Mouse (Mus musculus) lung, postnatal 0 days (tissue): ENCODE measurements around the gene Gfpt2. TPM values are rescaled to one million over a fixed set of nuclear protein-coding genes. Genes with fewer than 3 reads are reported as not detected.

Source experiments
- ATAC-seq: fragments of 200-750 bp; cut with Nextera tagmentation; 2 replicates; pipeline ENCODE4 v1.8.0; 2017; ENCODE audit warnings: moderate library complexity
- DNase-seq: peaks from one replicate; pipeline ENCODE4 v3.0.0-alpha.2; 2016; ENCODE audit warnings: low spot score
- H3K27ac ChIP-seq: fragments of 300-500 bp; sonication (generic); 2 replicates; pipeline ENCODE4 v1.5.1; 2014; ENCODE audit warnings: antibody characterized with exemption, mild to moderate bottlenecking, low read length, mixed read lengths
- H3K27me3 ChIP-seq: fragments of 300-500 bp; sonication (generic); replicated peaks from 2 replicates; pipeline ENCODE4 v1.6.1; 2014; ENCODE audit warnings: low read length, mixed read lengths; ENCODE audit not compliant: insufficient read depth
- H3K36me3 ChIP-seq: fragments of 300-500 bp; sonication (generic); 2 replicates; pipeline ENCODE4 v1.6.1; 2014; ENCODE audit warnings: low read length, mixed read lengths; ENCODE audit not compliant: insufficient read depth
- H3K4me1 ChIP-seq: fragments of 300-500 bp; sonication (generic); 2 replicates; pipeline ENCODE4 v1.6.1; 2014; ENCODE audit warnings: antibody characterized with exemption, low read depth, low read length, mixed read lengths; ENCODE audit not compliant: insufficient read depth
- H3K4me2 ChIP-seq: fragments of 300-500 bp; sonication (generic); replicated peaks from 2 replicates; pipeline ENCODE4 v1.6.1; 2014; ENCODE audit warnings: low read depth, mild to moderate bottlenecking, low read length, moderate library complexity, mixed read lengths
- H3K4me3 ChIP-seq: fragments of 300-500 bp; sonication (generic); 2 replicates; pipeline ENCODE4 v1.5.1; 2014; ENCODE audit warnings: low read depth, low read length
- H3K9ac ChIP-seq: fragments of 300-500 bp; sonication (generic); replicated peaks from 2 replicates; pipeline ENCODE4 v1.6.1; 2014; ENCODE audit warnings: low read depth, mild to moderate bottlenecking
- H3K9me3 ChIP-seq: fragments of 300-500 bp; sonication (generic); 2 replicates; pipeline ENCODE4 v1.6.1; 2016; ENCODE audit warnings: low read length, mixed read lengths
- CTCF ChIP-seq: IDR thresholded peaks from 2 replicates; pipeline ENCODE4 v1.5.1; 2016; ENCODE audit warnings: antibody characterized with exemption, mild to moderate bottlenecking
- EP300 ChIP-seq: IDR thresholded peaks from 2 replicates; pipeline ENCODE4 v1.6.1; 2016; ENCODE audit warnings: antibody characterized with exemption, mild to moderate bottlenecking, control low read depth
- WGBS: fragments of 180-500 bp; shearing (Covaris S2); extraction: QIAGEN DNeasy Blood & Tissue Kit; methylation state at CpG from one replicate; pipeline ENCODE4 v1.1.7; 2014; 5-methylcytosine and 5-hydroxymethylcytosine counted together
- polyA plus RNA-seq: library from polyadenylated mRNA; unstranded; fragments of >200 nt; fragmentation: Nextera tagmentation; extraction: Ambion mirVana; gene quantifications from 2 replicates; pipeline ENCODE4 v1.2.1, GENCODE M21; 2015

The Gfpt2 gene
- polyA plus RNA-seq, 1 experiment from 2014 or later = 4.5 TPM

DNA sequence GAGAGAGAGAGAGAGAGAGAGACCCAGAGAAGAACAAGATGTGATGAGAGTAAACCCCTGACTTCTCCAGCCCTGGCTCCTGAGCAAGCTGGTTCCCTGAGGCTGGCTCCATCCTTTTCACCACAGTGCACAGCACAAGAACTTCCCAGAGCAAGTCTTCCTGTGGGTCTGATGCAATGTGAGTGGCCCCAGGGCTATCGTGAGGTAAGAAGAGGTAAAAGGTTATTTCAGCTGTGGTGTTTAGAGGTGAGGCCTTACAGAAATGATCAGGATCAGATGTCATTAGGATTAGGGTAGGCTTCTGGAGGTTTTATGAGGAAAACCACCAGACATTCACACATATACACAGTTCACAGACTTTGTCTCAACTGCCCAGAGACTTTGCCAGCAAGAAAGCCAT is 47.9 kb downstream of the Gfpt2 start:
- peaks cover 4% of the 10 kb centered on the region; the same call in 1 of the 2 replicates for H3K4me1 ChIP-seq
- no peak overlapping the region for H3K27ac ChIP-seq
- no peaks in the 10 kb centered on the region for H3K36me3 ChIP-seq
- TF ChIP-seq EP300 (no peak), CTCF (no peak)
- H3K27me3 ChIP-seq = no peaks in the 10 kb centered on the region
- H3K9me3 ChIP-seq = no peaks in the 10 kb centered on the region
- H3K4me3 ChIP-seq = no peak overlapping the region
- ATAC-seq (no peak), DNase-seq (no peak)
- H3K9ac ChIP-seq = no peak overlapping the region
- no peak overlapping the region for H3K4me2 ChIP-seq
- 76% methylated on average over 1 of the region's 1 CpGs for WGBS

DNA sequence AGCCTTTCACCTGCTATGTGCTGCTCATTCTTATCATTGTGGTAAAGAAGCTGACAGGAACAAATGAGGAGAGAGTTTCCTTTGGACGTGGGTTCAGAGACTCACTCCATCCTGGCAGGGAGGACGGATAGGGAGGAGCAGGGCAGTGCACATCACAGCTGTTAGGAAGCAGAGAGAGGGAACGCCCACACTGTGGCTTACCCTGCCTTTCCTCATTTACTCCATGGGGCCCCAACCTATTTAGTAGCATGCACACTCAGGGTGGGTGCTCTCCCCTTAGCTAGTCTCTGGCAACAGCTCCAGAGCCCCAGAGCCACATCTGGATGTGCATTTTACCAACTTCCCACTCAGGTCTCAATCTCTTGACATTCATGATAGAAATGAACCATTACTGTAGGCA is 48.7 kb downstream of the Gfpt2 start:
- Histone ChIP-seq H3K36me3 (no peaks in the 10 kb centered on the region), H3K9ac (no peak overlapping the region), H3K27me3 (no peaks in the 10 kb centered on the region), H3K27ac (no peak overlapping the region), H3K4me1 (peaks cover 10% of the 10 kb centered on the region; the same call in 1 of the 2 replicates), H3K9me3 (no peaks in the 10 kb centered on the region), H3K4me2 (no peak overlapping the region), H3K4me3 (no peak overlapping the region)
- TF ChIP-seq CTCF (no peak), EP300 (no peak)
- DNase-seq (no peak), ATAC-seq (no peak)
- 19% methylated on average over 3 of the region's 3 CpGs for WGBS

DNA sequence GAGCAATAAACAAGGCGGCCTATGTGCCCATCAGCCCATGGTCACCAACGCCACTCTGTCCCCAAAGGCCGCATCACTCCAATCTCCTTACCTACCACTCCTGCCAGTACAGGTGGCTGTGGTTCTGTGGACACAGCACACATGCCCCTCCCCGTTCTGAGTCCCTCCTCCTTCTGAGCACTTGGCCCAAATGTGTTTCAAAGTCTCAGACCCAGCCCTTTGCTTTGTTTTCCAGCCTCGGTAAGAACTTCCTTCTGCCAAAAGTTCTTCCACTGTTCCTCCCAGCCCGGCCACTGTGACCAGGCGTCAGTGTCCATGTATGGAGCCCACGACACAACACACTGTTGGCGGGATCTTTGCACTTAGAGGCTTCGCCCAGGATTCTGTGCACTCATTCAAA is 50.3 kb downstream of the Gfpt2 start:
- no peaks in the 10 kb centered on the region for H3K27me3 ChIP-seq
- H3K36me3 ChIP-seq = no peaks in the 10 kb centered on the region
- H3K9me3 ChIP-seq = no peaks in the 10 kb centered on the region
- H3K27ac ChIP-seq = no peak overlapping the region
- H3K4me1 ChIP-seq = peaks cover 12% of the 10 kb centered on the region; the same call in 1 of the 2 replicates
- DNase-seq (peak; percentile 28), ATAC-seq (no peak)
- TF ChIP-seq CTCF (no peak), EP300 (no peak)
- no peak overlapping the region for H3K9ac ChIP-seq
- WGBS = 80% methylated on average over 10 of the region's 10 CpGs
- no peak overlapping the region for H3K4me2 ChIP-seq
- H3K4me3 ChIP-seq = no peak overlapping the region

DNA sequence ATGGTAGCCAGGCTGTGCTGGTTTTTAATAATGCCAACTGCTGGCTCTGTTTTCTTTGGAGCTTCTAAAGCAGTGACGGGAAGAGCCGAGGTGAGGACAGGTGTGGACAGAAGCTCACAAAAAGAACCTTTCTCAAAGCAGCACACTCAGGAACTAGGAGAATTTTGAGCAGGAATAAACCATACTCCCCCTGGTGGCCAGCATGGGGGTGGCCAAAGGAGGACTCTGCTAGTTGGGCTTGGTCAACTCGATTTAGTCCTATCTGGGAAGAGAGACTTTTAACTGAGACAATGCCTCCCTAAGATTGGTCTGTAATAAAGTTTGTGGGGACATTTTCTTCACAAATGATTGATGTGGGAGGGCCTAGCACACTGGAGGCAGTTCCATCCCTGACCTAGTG is 51.0 kb downstream of the Gfpt2 start:
- no peak for ATAC-seq
- H3K36me3 ChIP-seq = no peaks in the 10 kb centered on the region
- no peaks in the 10 kb centered on the region for H3K9me3 ChIP-seq
- 38% methylated on average over 3 of the region's 3 CpGs for WGBS
- H3K4me2 ChIP-seq = no peak overlapping the region
- DNase-seq = peak; percentile 75
- H3K27me3 ChIP-seq = no peaks in the 10 kb centered on the region
- TF ChIP-seq CTCF (peak; percentile 78), EP300 (no peak)
- H3K4me1 ChIP-seq = peaks cover 12% of the 10 kb centered on the region; the same call in 1 of the 2 replicates
- no peak overlapping the region for H3K9ac ChIP-seq
- H3K4me3 ChIP-seq = no peak overlapping the region
- no peak overlapping the region for H3K27ac ChIP-seq

DNA sequence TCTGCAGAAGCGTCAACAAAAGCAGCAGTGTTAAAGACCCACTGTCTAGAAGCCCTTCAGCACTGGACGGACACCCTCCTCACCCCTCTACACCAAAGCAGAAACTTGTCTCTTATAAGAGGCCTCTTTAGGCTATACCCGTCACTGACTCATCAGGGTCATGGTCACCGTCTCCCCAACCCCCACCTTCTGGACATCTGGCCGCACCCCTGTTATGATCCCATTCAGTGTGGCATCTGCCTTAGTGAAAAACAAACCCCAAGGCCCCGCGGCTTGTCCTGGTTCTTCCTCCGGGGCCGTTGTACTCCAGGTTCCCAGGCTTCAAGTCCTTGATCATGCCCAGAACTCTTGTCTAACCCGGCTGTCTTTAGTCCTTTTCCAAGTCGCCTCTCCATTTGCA is 52.0 kb downstream of the Gfpt2 start:
- no peak for ATAC-seq
- TF ChIP-seq EP300 (no peak), CTCF (no peak)
- WGBS = 24% methylated on average over 11 of the region's 11 CpGs
- H3K4me3 ChIP-seq = peak overlapping the region; percentile 74
- no peaks in the 10 kb centered on the region for H3K36me3 ChIP-seq
- H3K9me3 ChIP-seq = no peaks in the 10 kb centered on the region
- H3K4me2 ChIP-seq = peak overlapping the region; percentile 92
- H3K4me1 ChIP-seq = peaks cover 12% of the 10 kb centered on the region; the same call in 1 of the 2 replicates
- no peak for DNase-seq
- H3K9ac ChIP-seq = 0 out of 2 replicates have a peak overlapping the region, but pooled peaks have one; percentile 20
- peak overlapping the region; percentile 54 for H3K27ac ChIP-seq
- no peaks in the 10 kb centered on the region for H3K27me3 ChIP-seq

DNA sequence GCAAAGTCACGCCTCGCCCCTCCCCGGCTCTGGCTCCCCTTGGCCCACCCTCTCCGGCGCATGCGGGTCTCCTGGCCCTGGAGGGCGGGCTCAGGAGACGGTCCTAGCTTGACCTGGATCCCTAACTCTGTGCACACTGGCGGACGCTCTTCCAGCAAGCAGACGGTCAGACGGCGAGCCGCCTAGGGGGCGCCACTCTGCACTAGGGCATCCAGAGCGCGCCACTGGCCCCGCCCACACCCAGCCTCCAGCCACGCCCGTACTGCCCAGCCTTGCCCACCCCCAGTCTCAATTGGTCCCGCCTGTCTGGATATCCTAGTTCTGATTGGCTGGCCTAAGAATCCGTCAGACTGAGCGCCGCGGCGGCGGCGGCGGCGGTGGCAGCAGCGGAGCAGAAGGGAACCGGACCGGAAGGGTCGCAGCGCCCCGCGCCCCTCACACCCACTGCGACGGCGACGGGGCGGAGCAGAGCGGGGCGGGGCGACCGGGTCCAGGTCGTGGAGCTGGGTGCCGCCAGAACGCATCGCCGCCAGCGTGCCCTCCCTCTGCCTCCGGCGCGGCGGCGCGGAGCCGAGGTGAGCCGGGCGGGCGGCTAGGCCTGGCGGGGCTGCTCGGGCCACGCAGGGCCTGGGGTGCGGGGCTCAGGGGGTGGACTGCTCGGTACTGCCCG is 52.6 kb downstream of the Gfpt2 start, which contains the start of gene Mapk9:
Gene Mapk9, plus strand, starts transcription at position 351 of the 670 bp plus-strand sequence.
- H3K9ac ChIP-seq = peak within 1 kb of the TSS; percentile 79
- H3K36me3 ChIP-seq = no peaks in the 10 kb centered on the region
- H3K27ac ChIP-seq = peak within 1 kb of the TSS; percentile 94
- peaks cover 12% of the 10 kb centered on the region; the same call in 1 of the 2 replicates for H3K4me1 ChIP-seq
- no peak for TF ChIP-seq EP300
- peak; percentile 93 for TF ChIP-seq CTCF
- H3K4me3 ChIP-seq = peak within 1 kb of the TSS; percentile 74
- ATAC-seq (peak; percentile 98), DNase-seq (peak; percentile 99)
- WGBS = under 1% methylated on average over 47 of the region's 68 CpGs
- peak within 1 kb of the TSS; percentile 92 for H3K4me2 ChIP-seq
- H3K9me3 ChIP-seq = no peaks in the 10 kb centered on the region
- no peaks in the 10 kb centered on the region for H3K27me3 ChIP-seq
